Mouse (Mus musculus) adrenal gland, postnatal 10 days (tissue): ENCODE measurements at regions not wholly inside any gene's neighbourhood (a gene's known extent, or its start where the extent isn't known, plus 50 kb on each side); places are given as distances from the start of the nearest gene placed in this dataset.
"Not testable (repeated sequence)": the region's sequence is repeated elsewhere in the genome, so short reads cannot be mapped to it uniquely, and the experiment has no call there.

Experiments
- DNase-seq: peaks from one replicate; pipeline ENCODE4 v3.0.0; 2021; ENCODE audit warnings: mixed read lengths

- peak; percentile 49 for DNase-seq
These were observed 200.9 kb downstream of the Faxc start for GRCm38 (mm10) chr4:22131751-22132736.

DNA sequence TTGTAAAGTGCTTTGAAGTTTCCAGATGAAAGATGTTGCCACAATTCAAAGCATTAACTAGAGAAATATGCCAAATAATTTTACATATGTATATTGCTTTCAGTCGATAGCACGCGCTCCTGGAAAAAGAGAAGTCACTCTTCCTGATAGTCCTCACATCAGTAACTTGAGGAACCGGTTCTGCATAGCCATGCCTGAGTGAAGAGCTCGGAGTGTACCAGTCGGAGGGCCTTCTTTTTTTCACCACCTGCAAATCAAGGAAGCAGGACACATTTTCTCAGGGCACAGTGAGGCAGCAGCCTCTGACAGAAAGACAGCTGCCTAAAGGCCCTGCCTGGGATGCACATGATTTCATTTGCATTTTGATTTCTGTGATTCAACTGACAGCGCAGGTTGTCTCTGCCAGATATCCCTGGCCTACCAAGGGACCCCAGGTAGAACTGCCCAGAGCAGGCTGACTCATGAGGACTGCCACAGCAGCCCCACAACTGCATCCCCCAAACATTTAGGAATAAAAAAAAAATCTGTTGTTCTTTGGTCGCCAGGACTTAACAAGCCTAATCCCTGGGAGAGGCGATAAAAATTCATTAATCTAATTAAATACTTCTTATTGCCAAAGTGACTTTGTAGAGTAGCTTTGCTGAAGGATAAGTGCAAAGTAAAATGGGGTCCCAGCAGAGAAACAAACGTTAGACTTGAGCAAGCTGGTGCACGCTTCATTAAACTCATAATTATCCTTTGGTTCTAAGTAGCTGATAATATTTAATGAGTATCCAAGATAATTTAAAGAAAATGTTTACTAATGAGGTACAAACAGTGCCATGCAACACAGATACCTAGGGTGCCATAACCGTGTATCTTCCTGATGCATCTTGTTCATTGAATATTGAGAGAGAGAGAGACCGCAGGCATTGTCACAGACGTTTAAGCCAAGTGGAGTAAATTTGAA lies 202.7 kb downstream of the Faxc start:
- no peak for DNase-seq

- DNase-seq, result no peak
These were observed 209.0 kb downstream of the Faxc start for GRCm38 (mm10) chr4:22140122-22140521.

- DNase-seq, result no peak
These were observed 212.4 kb downstream of the Faxc start for GRCm38 (mm10) chr4:22143546-22143945.

DNA sequence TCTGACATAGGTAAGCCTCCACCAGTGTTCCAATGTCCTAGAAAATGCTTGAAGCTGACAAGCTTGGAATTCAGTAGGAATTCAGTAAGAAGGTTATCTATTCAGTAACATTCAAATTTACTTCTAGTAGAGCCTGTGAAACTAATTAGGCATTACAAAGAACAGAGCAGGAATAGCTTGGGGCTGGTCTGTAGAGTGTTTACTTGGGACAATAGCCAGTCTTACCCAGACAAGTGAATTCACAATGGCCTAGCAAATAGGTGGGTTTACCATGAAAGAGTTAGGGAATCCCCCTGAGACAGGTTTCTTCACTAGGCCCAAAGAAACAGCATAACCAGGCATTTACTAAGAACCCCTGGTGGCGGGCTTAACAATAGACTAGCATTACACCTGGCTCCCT lies 212.5 kb upstream of the Fbxl4 start:
- not testable (repeated sequence) for DNase-seq

GRCm38 (mm10) chr4:22146648-22147409 lies 210.5 kb upstream of the Fbxl4 start:
- no peak for DNase-seq

DNA sequence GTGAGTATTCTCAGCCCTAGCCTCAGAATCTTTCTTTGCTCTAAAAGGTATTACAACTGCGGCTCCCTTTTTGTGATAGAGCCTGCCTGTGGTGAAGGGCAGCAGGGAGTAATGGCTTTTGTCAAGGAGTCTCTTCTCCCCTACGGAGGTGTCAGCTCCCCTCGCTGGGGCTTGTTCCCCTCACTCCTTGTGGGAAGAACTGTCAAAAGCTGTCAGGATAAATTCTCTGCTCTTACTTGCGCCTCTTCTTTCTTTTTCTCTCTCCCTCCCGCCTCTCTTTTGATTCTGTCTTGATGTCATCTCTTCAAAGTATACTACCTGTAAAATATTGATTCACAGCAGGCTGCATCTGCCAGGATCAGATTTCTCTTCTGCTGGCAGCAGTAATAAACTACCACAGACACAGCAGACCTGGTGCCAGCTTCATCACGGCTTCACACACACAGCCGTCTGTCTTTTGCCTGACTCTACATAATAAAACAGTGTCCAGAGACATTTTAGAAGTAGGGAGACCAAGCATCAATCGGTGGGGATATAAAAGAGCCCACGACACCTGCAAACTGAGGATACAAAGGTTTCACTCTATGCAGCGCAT lies 205.3 kb upstream of the Fbxl4 start:
- DNase-seq, result no peak

- no peak for DNase-seq
These were observed 204.3 kb upstream of the Fbxl4 start for GRCm38 (mm10) chr4:22152971-22153544.

DNA sequence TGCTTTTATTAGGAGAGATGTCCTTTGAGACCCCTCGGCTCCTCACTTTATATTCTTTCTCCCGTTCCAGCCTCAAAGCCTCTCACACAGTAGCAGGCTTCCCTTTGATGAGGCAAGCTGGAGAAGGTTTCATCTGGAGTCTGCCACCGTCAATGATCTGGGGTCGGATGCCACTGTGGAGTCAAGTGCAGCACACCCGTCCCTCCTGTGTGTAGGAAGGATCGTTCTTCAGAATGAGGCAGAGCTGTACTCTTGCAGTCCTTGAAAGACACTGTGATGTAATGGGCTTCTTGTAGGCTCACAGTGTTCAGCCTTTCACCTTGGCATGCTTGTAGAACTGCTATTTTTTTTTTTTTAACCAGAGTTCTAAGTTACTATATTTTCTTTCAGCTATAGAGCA lies 203.7 kb upstream of the Fbxl4 start:
- DNase-seq, result no peak

DNA sequence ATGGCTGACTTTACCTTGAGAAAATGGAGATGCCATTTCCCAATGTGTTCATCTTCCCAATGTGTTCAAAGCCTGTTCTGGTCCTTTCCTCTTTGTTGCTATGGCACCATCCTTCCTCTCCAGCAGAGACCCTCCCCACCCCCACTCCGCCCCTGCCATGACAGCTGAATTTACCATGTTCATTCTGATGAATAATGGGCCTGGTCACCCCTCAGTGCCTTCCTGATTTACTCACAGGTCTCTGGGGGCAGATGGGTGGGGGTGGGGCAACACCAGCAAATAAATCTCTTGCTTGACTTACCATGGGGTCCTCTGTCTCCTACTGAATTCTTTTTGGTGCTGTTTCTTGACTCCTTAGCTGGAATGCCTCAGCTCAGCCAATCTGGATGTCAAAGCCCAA lies 170.9 kb upstream of the Fbxl4 start:
- DNase-seq, result no peak

- DNase-seq, result no peak
These were observed 169.0 kb upstream of the Fbxl4 start for GRCm38 (mm10) chr4:22188141-22189006.

DNA sequence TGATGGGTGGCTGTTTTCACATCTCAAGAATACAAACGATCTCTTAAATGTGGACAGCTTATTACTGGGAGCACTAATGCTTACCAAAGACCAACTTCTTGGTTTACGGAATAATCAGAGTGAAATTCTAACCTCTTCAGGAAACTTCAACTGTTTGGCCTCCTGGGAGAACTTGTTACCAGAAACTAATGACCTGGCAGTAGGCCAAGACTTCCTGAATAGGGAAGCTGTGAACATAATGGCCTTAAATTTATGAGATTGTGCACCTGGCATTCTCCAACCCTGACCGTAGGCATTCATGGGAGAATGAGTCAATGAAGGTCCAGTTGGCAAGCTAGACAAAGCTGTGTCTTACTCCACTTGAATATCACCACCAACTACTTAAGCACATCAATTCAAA lies 160.8 kb upstream of the Fbxl4 start:
- DNase-seq, result no peak

GRCm38 (mm10) chr4:22208531-22208930 lies 148.8 kb upstream of the Fbxl4 start:
- DNase-seq, result no peak

GRCm38 (mm10) chr4:22237640-22238039 lies 119.7 kb upstream of the Fbxl4 start:
- no peak for DNase-seq

DNA sequence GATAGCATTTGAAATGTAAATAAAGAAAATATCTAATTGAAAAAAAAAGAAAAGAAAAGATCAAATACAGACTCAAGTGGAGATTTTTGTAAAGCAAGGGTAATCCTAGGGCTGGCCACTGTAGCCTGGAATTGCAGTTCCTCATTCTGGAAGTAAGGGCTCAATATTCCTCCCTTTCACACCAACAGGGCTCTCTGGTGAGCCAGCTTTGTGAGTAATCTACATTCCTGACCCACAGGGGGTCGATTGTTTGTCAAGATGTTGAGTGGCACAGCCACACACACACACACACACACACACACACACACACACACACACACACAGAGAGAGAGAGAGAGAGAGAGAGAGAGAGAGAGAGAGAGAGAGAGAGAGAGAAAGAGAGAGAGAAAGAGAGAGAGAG lies 107.1 kb upstream of the Fbxl4 start:
- not testable (repeated sequence) for DNase-seq

GRCm38 (mm10) chr4:22263903-22264302 lies 93.4 kb upstream of the Fbxl4 start:
- DNase-seq, result no peak

DNA sequence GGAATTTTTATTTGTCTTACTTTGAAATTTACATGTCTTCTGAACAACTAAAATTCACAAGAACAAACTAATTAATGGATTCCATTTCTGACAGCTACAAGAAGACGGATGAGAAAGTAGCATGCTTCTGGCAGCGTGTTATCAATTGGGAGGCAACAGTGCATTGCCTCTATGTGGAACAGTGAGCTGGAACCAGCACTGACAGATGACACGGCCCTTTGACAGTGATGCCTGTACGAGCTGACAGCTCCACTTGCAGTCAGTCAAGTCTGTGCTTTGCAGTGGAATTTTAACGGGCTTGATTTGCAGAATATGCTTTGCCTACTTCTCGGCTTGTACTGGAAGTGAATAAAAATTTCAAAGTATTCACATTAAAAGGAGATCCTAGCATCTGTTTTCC lies 88.3 kb upstream of the Fbxl4 start:
- DNase-seq, result no peak

- DNase-seq, result no peak
These were observed 83.2 kb upstream of the Fbxl4 start for GRCm38 (mm10) chr4:22274178-22274577.

DNA sequence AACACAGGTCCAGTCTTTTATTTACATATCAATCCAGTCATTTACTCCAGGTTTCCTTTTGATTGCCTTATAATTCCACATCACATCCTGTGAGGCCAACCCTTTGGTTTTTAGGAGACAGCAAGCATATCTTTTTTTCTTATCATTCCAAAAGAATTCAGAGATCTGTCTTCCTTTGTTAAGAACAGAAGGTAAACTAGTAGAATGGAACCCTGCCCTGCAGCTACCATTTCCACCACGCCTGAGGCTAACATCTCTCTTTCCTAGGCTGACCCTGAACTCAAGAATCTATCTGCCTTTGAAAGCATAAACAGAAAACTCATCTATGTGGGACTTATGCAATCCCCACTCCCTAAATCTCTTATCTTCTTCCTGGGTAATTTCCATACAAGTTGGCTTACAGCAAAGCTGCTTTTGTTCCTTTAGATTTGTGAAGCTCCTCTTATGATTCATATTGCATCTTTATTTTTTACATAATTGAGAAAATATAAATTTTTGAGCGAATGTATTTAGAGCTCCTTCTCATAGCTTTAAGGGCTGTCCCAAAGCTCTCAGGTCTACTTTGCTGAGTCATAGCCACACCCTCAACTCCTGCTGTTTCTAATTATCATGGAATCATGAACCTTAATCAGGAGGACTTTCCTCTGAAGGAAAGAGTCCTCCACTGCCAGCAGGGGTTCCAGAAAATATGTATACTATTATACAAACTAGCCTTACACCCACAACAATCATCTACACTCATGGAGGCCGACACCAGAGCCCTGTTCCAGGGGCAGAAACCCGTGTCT lies 74.6 kb upstream of the Fbxl4 start:
- no peak for DNase-seq

GRCm38 (mm10) chr4:22292169-22292568 lies 65.2 kb upstream of the Fbxl4 start:
- DNase-seq, result no peak
